Mouse (Mus musculus): ENCODE results near the gene Catsper4. TPM values are rescaled to one million over a fixed set of nuclear protein-coding genes. Genes with fewer than 3 reads are reported as not detected.

The Catsper4 gene
- total and polyA plus RNA-seq, 2 experiments from 2014 or later, result not detected

DNA sequence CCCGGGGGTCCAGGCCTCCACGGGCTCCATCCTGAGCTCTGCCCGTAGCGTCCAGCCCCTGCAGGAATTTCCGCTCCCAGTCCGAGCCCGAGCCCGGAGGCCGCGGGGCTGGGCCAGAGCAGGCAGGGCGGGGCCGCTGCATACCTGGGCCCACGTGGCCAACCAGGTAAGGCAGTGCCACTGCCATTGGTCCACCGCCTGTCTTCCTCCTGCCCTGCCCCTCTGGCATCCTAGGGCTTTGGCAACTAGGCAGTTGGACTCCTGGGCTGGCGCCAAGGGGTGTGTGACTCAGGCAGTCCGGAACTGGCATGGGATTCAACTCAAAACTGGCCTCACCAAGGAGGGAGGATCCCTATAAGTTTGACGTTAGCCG, 11.1 kb upstream of the Catsper4 start, which contains the start of gene Cnksr1:
Cnksr1 (minus strand) TSS at position 121 of the 373 bp plus-strand sequence.
- Histone ChIP-seq H3K27me3 (ENCODE audit: control insufficient read depth, insufficient read depth, low read length) (no peaks in the 10 kb centered on the region), H3K9ac (replicated peaks; ENCODE audit: low read depth, low read length) (peak within 1 kb of the TSS; percentile 28; the same call in 1 of the 2 replicates), H3K4me1 (ENCODE audit: control insufficient read depth, insufficient read depth) (peaks cover 16% of the 10 kb centered on the region), H3K27ac (ENCODE audit: low read depth) (no peak within 1 kb of the TSS; the same call in 1 of the 2 replicates), H3K36me3 (replicated peaks; ENCODE audit: control insufficient read depth, insufficient read depth, low read length) (no peaks in the 10 kb centered on the region), H3K9me3 (replicated peaks; ENCODE audit: control insufficient read depth, low read length) (no peaks in the 10 kb centered on the region), H3K4me2 (ENCODE audit: low read depth, low read length) (peak within 1 kb of the TSS; percentile 69), H3K4me3 (ENCODE audit: low read depth, low read length) (peak within 1 kb of the TSS; percentile 41)
- no peak for TF ChIP-seq CTCF (IDR thresholded peaks at IDR 0.05; ENCODE audit: low read depth)
- TF ChIP-seq EP300 (IDR thresholded peaks at IDR 0.05; ENCODE audit: low read depth), result no peak
- 2% methylated on average over 18 of the region's 18 CpGs for WGBS
- peak; percentile 59 for ATAC-seq (ENCODE audit: insufficient read depth, low read depth)
- DNase-seq (ENCODE audit: low spot score), result peak; percentile 52

DNA sequence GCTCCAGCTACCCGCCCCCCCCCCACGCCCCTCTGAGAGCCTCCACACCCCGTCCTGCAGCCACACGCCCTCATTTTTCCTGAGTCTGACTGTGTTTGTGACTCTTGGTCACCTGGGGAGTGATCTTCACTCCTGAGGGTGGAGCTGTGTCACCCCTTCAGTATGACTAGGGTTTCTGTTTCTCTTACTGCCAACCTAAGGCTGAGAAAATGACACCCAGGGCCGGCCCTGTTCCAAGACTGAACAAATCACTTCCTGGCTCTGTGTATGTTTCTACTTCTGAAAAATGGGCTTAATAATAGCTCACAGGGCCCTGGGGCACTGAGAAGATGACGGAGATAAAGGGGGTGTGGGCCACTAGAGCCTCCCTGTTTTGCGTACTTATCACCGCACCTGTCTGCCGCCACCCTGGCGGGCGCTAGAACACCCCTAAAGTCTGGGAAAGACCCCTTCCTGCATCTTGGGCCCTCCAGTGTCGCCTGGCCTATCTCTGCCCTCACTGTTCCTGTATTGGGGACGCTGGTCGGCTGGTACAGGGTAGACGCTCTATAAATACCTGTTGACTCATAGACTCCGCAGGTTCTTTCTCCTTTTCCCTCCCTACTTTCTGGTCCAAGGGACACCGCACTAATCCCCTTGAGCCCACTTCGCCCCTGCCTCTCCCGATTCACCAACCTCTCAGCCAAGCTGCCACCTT, 10.5 kb upstream of the Catsper4 start:
- no peak overlapping the region; the same call in 1 of the 2 replicates for H3K27ac ChIP-seq (ENCODE audit: low read depth)
- no peak for TF ChIP-seq EP300 (IDR thresholded peaks at IDR 0.05; ENCODE audit: low read depth)
- no peak for TF ChIP-seq CTCF (IDR thresholded peaks at IDR 0.05; ENCODE audit: low read depth)
- H3K4me2 ChIP-seq (ENCODE audit: low read depth, low read length), result peak overlapping the region; percentile 69
- DNase-seq (ENCODE audit: low spot score) (peak; percentile 10), ATAC-seq (ENCODE audit: insufficient read depth, low read depth) (peak; percentile 76; the same call in 1 of the 2 replicates)
- H3K9me3 ChIP-seq (replicated peaks; ENCODE audit: control insufficient read depth, low read length), result no peaks in the 10 kb centered on the region
- peak overlapping the region; percentile 28; the same call in 1 of the 2 replicates for H3K9ac ChIP-seq (replicated peaks; ENCODE audit: low read depth, low read length)
- H3K27me3 ChIP-seq (ENCODE audit: control insufficient read depth, insufficient read depth, low read length), result no peaks in the 10 kb centered on the region
- peak overlapping the region; percentile 41 for H3K4me3 ChIP-seq (ENCODE audit: low read depth, low read length)
- no peaks in the 10 kb centered on the region for H3K36me3 ChIP-seq (replicated peaks; ENCODE audit: control insufficient read depth, insufficient read depth, low read length)
- 28% methylated on average over 19 of the region's 19 CpGs for WGBS
- peaks cover 16% of the 10 kb centered on the region for H3K4me1 ChIP-seq (ENCODE audit: control insufficient read depth, insufficient read depth)

DNA sequence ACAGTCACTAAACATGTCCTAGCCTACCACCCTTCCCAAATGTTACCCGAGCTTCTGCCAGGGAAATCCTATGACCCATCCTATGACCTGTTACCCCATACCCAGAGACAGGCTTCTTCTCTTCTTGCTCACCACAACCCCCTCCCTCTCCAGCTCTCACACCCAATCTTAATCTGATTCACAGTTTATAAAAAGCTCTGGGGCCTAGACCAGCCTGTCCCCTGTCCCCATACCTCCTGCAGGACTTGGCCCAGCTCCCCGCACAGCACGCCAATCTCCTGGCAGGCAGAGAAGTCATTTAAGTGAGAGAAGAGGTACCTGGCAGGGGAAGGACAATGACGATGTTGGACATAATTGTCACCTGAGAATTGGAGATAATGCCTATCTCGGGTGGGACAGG, 7.7 kb upstream of the Catsper4 start:
- Histone ChIP-seq H3K4me3 (ENCODE audit: low read depth, low read length) (no peak overlapping the region), H3K9ac (replicated peaks; ENCODE audit: low read depth, low read length) (no peak overlapping the region), H3K4me2 (ENCODE audit: low read depth, low read length) (no peak overlapping the region), H3K27ac (ENCODE audit: low read depth) (no peak overlapping the region), H3K9me3 (replicated peaks; ENCODE audit: control insufficient read depth, low read length) (no peaks in the 10 kb centered on the region), H3K36me3 (replicated peaks; ENCODE audit: control insufficient read depth, insufficient read depth, low read length) (no peaks in the 10 kb centered on the region), H3K4me1 (ENCODE audit: control insufficient read depth, insufficient read depth) (peaks cover 16% of the 10 kb centered on the region), H3K27me3 (ENCODE audit: control insufficient read depth, insufficient read depth, low read length) (no peaks in the 10 kb centered on the region)
- no peak for DNase-seq (ENCODE audit: low spot score)
- 41% methylated on average over 5 of the region's 5 CpGs for WGBS
- TF ChIP-seq EP300 (IDR thresholded peaks at IDR 0.05; ENCODE audit: low read depth), result no peak
- ATAC-seq (ENCODE audit: insufficient read depth, low read depth), result no peak; the same call in 1 of the 2 replicates

DNA sequence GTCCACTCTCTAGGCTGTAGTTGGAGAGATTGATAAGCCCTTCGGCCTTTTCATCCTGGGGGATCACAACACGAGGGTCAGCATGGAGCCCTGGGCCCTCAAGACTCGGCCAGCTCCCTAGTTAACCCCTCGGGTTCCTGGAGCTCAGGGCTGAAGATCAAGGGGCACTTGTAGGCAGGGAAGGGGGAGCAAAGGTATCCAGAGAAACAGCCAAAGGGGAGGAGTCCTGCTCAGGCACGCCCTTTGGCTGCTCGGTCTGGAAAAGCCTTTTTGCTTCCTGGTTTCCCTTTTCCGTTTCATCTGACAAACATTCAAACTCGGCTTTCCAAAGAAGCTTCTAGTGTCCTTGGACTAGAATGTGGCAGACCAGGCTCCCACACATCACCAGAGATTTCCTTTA, 3.2 kb upstream of the Catsper4 start:
- WGBS, result 31% methylated on average over 8 of the region's 8 CpGs
- H3K27ac ChIP-seq (ENCODE audit: low read depth), result no peak overlapping the region
- DNase-seq (ENCODE audit: low spot score), result no peak
- no peak for ATAC-seq (ENCODE audit: insufficient read depth, low read depth)
- no peaks in the 10 kb centered on the region for H3K27me3 ChIP-seq (ENCODE audit: control insufficient read depth, insufficient read depth, low read length)
- peaks cover 7% of the 10 kb centered on the region for H3K4me1 ChIP-seq (ENCODE audit: control insufficient read depth, insufficient read depth)
- H3K4me2 ChIP-seq (ENCODE audit: low read depth, low read length), result no peak overlapping the region
- H3K4me3 ChIP-seq (ENCODE audit: low read depth, low read length), result no peak overlapping the region
- no peak overlapping the region for H3K9ac ChIP-seq (replicated peaks; ENCODE audit: low read depth, low read length)
- no peaks in the 10 kb centered on the region for H3K36me3 ChIP-seq (replicated peaks; ENCODE audit: control insufficient read depth, insufficient read depth, low read length)
- TF ChIP-seq CTCF (IDR thresholded peaks at IDR 0.05; ENCODE audit: low read depth) (no peak), EP300 (IDR thresholded peaks at IDR 0.05; ENCODE audit: low read depth) (no peak)
- no peaks in the 10 kb centered on the region for H3K9me3 ChIP-seq (replicated peaks; ENCODE audit: control insufficient read depth, low read length)

DNA sequence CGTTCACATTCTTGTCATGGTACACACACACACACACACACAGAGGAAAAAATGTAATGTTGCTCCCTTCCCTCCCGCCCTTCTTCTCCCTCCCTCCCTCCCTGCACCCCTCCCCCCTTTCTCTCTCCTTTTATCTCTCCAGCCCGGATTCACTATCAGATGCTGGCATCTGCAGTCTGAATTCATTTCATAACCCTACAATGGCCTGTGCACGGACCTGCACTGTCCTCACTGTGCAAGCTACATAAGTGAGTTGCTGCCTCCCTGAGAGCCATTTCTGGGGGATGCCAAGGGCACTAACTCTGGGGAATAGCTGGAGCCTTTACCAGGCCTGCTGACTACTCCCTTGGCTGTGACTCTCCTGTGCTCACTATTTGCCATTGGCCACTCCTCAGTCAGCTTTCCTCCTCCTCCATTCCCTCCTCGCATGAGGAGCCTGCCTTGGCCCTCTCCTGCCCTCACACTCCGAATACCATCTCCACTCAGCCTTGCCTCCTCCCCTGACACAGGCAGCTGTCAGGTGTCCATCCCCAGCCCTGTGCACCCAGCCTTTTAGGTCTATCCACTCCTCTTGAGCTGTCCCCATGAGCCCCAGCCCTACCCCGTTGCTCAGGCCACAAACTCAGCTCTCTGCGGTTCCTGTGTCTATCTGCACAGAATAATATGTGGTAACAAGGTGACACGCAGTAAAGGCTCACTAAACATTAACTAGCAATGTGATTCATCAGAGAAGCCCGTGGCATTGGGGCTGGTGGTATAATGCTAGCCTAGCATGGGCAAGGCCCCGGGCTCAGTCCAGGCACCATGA, 4.2 kb downstream of the Catsper4 start:
- no peaks in the 10 kb centered on the region for H3K27me3 ChIP-seq (ENCODE audit: control insufficient read depth, insufficient read depth, low read length)
- DNase-seq (ENCODE audit: low spot score) (no peak), ATAC-seq (ENCODE audit: insufficient read depth, low read depth) (no peak)
- TF ChIP-seq CTCF (IDR thresholded peaks at IDR 0.05; ENCODE audit: low read depth) (no peak), EP300 (IDR thresholded peaks at IDR 0.05; ENCODE audit: low read depth) (no peak)
- H3K4me1 ChIP-seq (ENCODE audit: control insufficient read depth, insufficient read depth), result no peaks in the 10 kb centered on the region
- no peak overlapping the region for H3K27ac ChIP-seq (ENCODE audit: low read depth)
- H3K9ac ChIP-seq (replicated peaks; ENCODE audit: low read depth, low read length), result no peak overlapping the region
- H3K4me3 ChIP-seq (ENCODE audit: low read depth, low read length), result no peak overlapping the region
- no peaks in the 10 kb centered on the region for H3K9me3 ChIP-seq (replicated peaks; ENCODE audit: control insufficient read depth, low read length)
- H3K4me2 ChIP-seq (ENCODE audit: low read depth, low read length), result no peak overlapping the region
- H3K36me3 ChIP-seq (replicated peaks; ENCODE audit: control insufficient read depth, insufficient read depth, low read length), result no peaks in the 10 kb centered on the region
- 58% methylated on average over 11 of the region's 11 CpGs for WGBS
